11 mouse cellular contexts compared by ENCODE assay signal in the genomic region with DNA sequence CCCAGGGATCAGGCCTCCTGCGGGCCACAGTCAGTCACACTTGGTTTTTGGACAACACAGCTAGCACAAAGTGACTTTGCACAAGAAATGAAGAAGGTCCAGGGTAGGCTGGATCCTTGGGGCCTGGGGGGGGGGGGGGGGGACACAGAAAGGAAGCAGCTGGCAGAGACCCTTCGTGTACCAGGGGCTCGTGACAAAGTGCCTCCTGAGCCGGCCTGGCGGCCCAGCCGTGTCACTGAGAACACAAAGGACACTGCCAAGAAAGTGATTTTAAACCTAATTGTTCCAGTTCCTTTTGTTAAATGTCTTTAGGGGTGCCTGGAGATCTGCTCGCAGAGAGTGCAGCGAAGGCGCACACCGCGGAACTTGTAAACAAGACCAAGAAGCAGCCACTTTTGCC.
DNase-seq lines count a peak whose midpoint lies in the region; ATAC-seq and TF ChIP-seq lines count a peak whose summit lies in the region.
"Had no signal": no experiment of that assay in that cellular context is flagged by ENCODE, and none has a peak within 500 bp of the region (broad histone marks: within the 10 kb centered on the region; RNA-seq: fewer than 3 reads in every experiment).

No protein-coding gene starts in this region.

- H3K27ac ChIP-seq in intestine, embryonic 15.5 days, result no peak overlapping the region
- no peak overlapping the region for H3K27ac ChIP-seq in intestine, postnatal 0 days (ENCODE audit: low read depth, low read length)
- H3K27ac ChIP-seq in embryonic facial prominence, embryonic 12.5 days, result 0 out of 2 replicates have a peak overlapping the region, but pooled peaks have one; percentile 46
- peak overlapping the region; percentile 83 for H3K27ac ChIP-seq in hindbrain, embryonic 10.5 days
- peak overlapping the region; percentile 48; the same call in 1 of the 2 replicates for H3K27ac ChIP-seq in midbrain, embryonic 11.5 days (ENCODE audit: low read depth, low read length)
- H3K27ac ChIP-seq: stomach, embryonic 15.5 days had no signal

- H3K9ac ChIP-seq in intestine, embryonic 15.5 days, result no peak overlapping the region
- H3K9ac ChIP-seq in intestine, postnatal 0 days (ENCODE audit: low read depth, low read length), result no peak overlapping the region
- no peak overlapping the region for H3K9ac ChIP-seq in embryonic facial prominence, embryonic 12.5 days
- peak overlapping the region; percentile 56 for H3K9ac ChIP-seq in midbrain, embryonic 11.5 days (ENCODE audit: low read length)
- H3K9ac ChIP-seq: stomach, embryonic 15.5 days had no signal

- H3K4me2 ChIP-seq in intestine, embryonic 15.5 days (replicated peaks), result peak overlapping the region; percentile 22; the same call in 1 of the 2 replicates
- H3K4me2 ChIP-seq in intestine, postnatal 0 days (replicated peaks; ENCODE audit: low read depth), result no peak overlapping the region
- peak overlapping the region; percentile 31 for H3K4me2 ChIP-seq in embryonic facial prominence, embryonic 12.5 days (replicated peaks)
- peak overlapping the region; percentile 47 for H3K4me2 ChIP-seq in midbrain, embryonic 11.5 days
- H3K4me2 ChIP-seq: stomach, embryonic 15.5 days had no signal

- no peaks in the 10 kb centered on the region; the same call in 1 of the 2 replicates for H3K4me1 ChIP-seq in intestine, embryonic 15.5 days (replicated peaks)
- H3K4me1 ChIP-seq in intestine, postnatal 0 days (replicated peaks; ENCODE audit: control insufficient read depth, insufficient read depth, low read length), result no peaks in the 10 kb centered on the region
- peaks cover 48% of the 10 kb centered on the region for H3K4me1 ChIP-seq in embryonic facial prominence, embryonic 12.5 days
- peaks cover 78% of the 10 kb centered on the region for H3K4me1 ChIP-seq in hindbrain, embryonic 10.5 days (replicated peaks)
- peaks cover 26% of the 10 kb centered on the region for H3K4me1 ChIP-seq in midbrain, embryonic 11.5 days (ENCODE audit: control insufficient read depth, insufficient read depth, low read length)

- DNase-seq in hindbrain, embryonic 10.5 days (ENCODE audit: low spot score), result peak; percentile 39
- no peak for DNase-seq in midbrain, embryonic 11.5 days (ENCODE audit: low spot score, missing footprints)
- no peak for DNase-seq in urinary bladder, adult 2 months (ENCODE audit: low spot score)
- DNase-seq in retina, embryonic 14.5 days (ENCODE audit: low spot score), result no peak
- DNase-seq: gastrocnemius, postnatal 10 days; lung, postnatal 14 days had no signal

- no peak overlapping the region for H3K4me3 ChIP-seq in intestine, embryonic 15.5 days (replicated peaks)
- H3K4me3 ChIP-seq in intestine, postnatal 0 days (ENCODE audit: low read depth, low read length), result no peak overlapping the region
- no peak overlapping the region for H3K4me3 ChIP-seq in embryonic facial prominence, embryonic 12.5 days
- H3K4me3 ChIP-seq in hindbrain, embryonic 10.5 days, result peak overlapping the region; percentile 37
- peak overlapping the region; percentile 10; the same call in 1 of the 2 replicates for H3K4me3 ChIP-seq in midbrain, embryonic 11.5 days (ENCODE audit: low read depth, low read length)
- H3K4me3 ChIP-seq: stomach, embryonic 15.5 days had no signal

- WGBS in intestine, embryonic 15.5 days, result 64% methylated on average over 11 of the region's 11 CpGs
- 76% methylated on average over 11 of the region's 11 CpGs for WGBS in intestine, postnatal 0 days
- WGBS in embryonic facial prominence, embryonic 12.5 days, result 54% methylated on average over 11 of the region's 11 CpGs
- 36% methylated on average over 11 of the region's 11 CpGs for WGBS in hindbrain, embryonic 10.5 days
- WGBS in midbrain, embryonic 11.5 days, result 21% methylated on average over 11 of the region's 11 CpGs

- no peaks in the 10 kb centered on the region for H3K9me3 ChIP-seq in intestine, embryonic 15.5 days
- no peaks in the 10 kb centered on the region for H3K9me3 ChIP-seq in intestine, postnatal 0 days (ENCODE audit: control insufficient read depth)
- H3K9me3 ChIP-seq in embryonic facial prominence, embryonic 12.5 days, result no peaks in the 10 kb centered on the region
- no peaks in the 10 kb centered on the region for H3K9me3 ChIP-seq in hindbrain, embryonic 10.5 days
- H3K9me3 ChIP-seq in midbrain, embryonic 11.5 days (ENCODE audit: control insufficient read depth, low read length), result no peaks in the 10 kb centered on the region
- H3K9me3 ChIP-seq: stomach, embryonic 15.5 days had no signal

- H3K27me3 ChIP-seq in intestine, embryonic 15.5 days (replicated peaks), result no peaks in the 10 kb centered on the region
- no peaks in the 10 kb centered on the region for H3K27me3 ChIP-seq in intestine, postnatal 0 days (replicated peaks; ENCODE audit: control insufficient read depth, insufficient read depth, low read length)
- 0 out of 2 replicates have a peak, but pooled peaks cover 4% of the 10 kb centered on the region for H3K27me3 ChIP-seq in embryonic facial prominence, embryonic 12.5 days
- H3K27me3 ChIP-seq in hindbrain, embryonic 10.5 days (ENCODE audit: insufficient read depth, poor library complexity, severe bottlenecking), result peaks cover 94% of the 10 kb centered on the region
- peaks cover 27% of the 10 kb centered on the region for H3K27me3 ChIP-seq in midbrain, embryonic 11.5 days (ENCODE audit: control insufficient read depth, insufficient read depth, low read length)
- H3K27me3 ChIP-seq: stomach, embryonic 15.5 days had no signal

- TF ChIP-seq CTCF in intestine, postnatal 0 days (IDR thresholded peaks at IDR 0.05; ENCODE audit: low read depth), result no peak

- no peak for ATAC-seq in intestine, embryonic 15.5 days
- ATAC-seq in intestine, postnatal 0 days, result no peak
- ATAC-seq in embryonic facial prominence, embryonic 12.5 days (ENCODE audit: insufficient number of reproducible peaks, insufficient read depth, low FRiP score, low TSS enrichment), result no peak
- ATAC-seq in midbrain, embryonic 11.5 days (ENCODE audit: low FRiP score), result peak; percentile 38
- ATAC-seq in erythroid progenitor cell, adult 5-6 weeks (replicated peaks; ENCODE audit: low FRiP score, poor library complexity, severe bottlenecking), result no peak

- H3K36me3 ChIP-seq in intestine, embryonic 15.5 days, result no peaks in the 10 kb centered on the region
- no peaks in the 10 kb centered on the region for H3K36me3 ChIP-seq in intestine, postnatal 0 days (ENCODE audit: control insufficient read depth, insufficient read depth)
- H3K36me3 ChIP-seq in embryonic facial prominence, embryonic 12.5 days, result no peaks in the 10 kb centered on the region
- no peaks in the 10 kb centered on the region for H3K36me3 ChIP-seq in hindbrain, embryonic 10.5 days
- H3K36me3 ChIP-seq in midbrain, embryonic 11.5 days (ENCODE audit: control insufficient read depth, insufficient read depth, low read length), result no peaks in the 10 kb centered on the region
- H3K36me3 ChIP-seq: stomach, embryonic 15.5 days had no signal

Comparison
In these comparisons a context has a peak if more than half of its experiments do, and no peak if none do; other contexts are left out.
1. H3K27ac ChIP-seq: peak in embryonic facial prominence, embryonic 12.5 days (single experiment), hindbrain, embryonic 10.5 days (single experiment) and midbrain, embryonic 11.5 days (single experiment); none in intestine, embryonic 15.5 days (single experiment) and intestine, postnatal 0 days (single experiment).
2. H3K4me3 ChIP-seq: peak in hindbrain, embryonic 10.5 days (single experiment) and midbrain, embryonic 11.5 days (single experiment); none in intestine, embryonic 15.5 days (single experiment), intestine, postnatal 0 days (single experiment) and embryonic facial prominence, embryonic 12.5 days (single experiment).